Mouse (Mus musculus) left cerebral cortex, postnatal 36 days (tissue): ENCODE measurements around the gene Pigg. TPM values are rescaled to one million over a fixed set of nuclear protein-coding genes. Genes with fewer than 3 reads are reported as not detected.
"Not testable (repeated sequence)": the region's sequence is repeated elsewhere in the genome, so short reads cannot be mapped to it uniquely, and the experiment has no call there.

Experiments used
- DNase-seq, 2 experiments: peaks; one replicate each; pipeline ENCODE4 v3.0.0; 2021 to 2022; ENCODE audit warnings: low spot score in 2 of 2, mixed read lengths in 1 of 2
- intact Hi-C: fragments of 180-260 bp; cut with DNase I; formaldehyde crosslinking; loops from one replicate; pipeline ENCODE4 v1.15.1; 2025
- total RNA-seq, 2 experiments: library from RNA; stranded (reverse); gene quantifications; 2 replicates each; pipeline ENCODE4 v1.2.3; 2021

Pigg gene
- 10 to 100 TPM; 10.8 to 13.2 TPM for total RNA-seq

GRCm38 (mm10) chr5:108312224-108313064, at the start of gene Pigg:
Gene Pigg (plus strand): TSS chr5:108312609.
- intact Hi-C loops, result loop anchor here (1.0 to 5.0 kb wide), 2 partner anchors 44 to 180 kb away; partner anchors contain the start of genes Ccdc18, Dr1 and Tmed5
- peak; percentile 94 to 96 for DNase-seq

GRCm38 (mm10) chr5:108262722-108263121, 49.7 kb upstream of the Pigg start:
- DNase-seq, result no peak
- intact Hi-C loops, result no loop called here

GRCm38 (mm10) chr5:108263785-108264184, 48.6 kb upstream of the Pigg start:
- DNase-seq, intact Hi-C loops: not testable (repeated sequence)

GRCm38 (mm10) chr5:108266990-108267389, 45.4 kb upstream of the Pigg start:
- intact Hi-C loops, result no loop called here
- DNase-seq, result no peak

- intact Hi-C loops, result loop anchor here (1.0 kb wide), 2 partner anchors 44 to 136 kb away; partner anchors contain the start of genes Ccdc18, Pigg and Tmed5
- DNase-seq, result peak; percentile 85 to 88
Measured at GRCm38 (mm10) chr5:108268127-108269062, 44.0 kb upstream of the Pigg start, which contains the start of gene Dr1. Gene Dr1 (plus strand): TSS chr5:108268897.

- intact Hi-C loops, result no loop called here
- peak in 1 of 2 experiments; percentile 10 for DNase-seq
Measured at GRCm38 (mm10) chr5:108269063-108269810, 43.2 kb upstream of the Pigg start.

- intact Hi-C loops, result loop anchor here (5.0 kb wide), 1 partner anchor 282 kb away; the partner anchor contains the start of gene Fam69a
Measured at GRCm38 (mm10) chr5:108269811-108270151, 42.6 kb upstream of the Pigg start.

GRCm38 (mm10) chr5:108270415-108270814, 42.0 kb upstream of the Pigg start:
- intact Hi-C loops, result loop anchor here (5.0 kb wide), 1 partner anchor 283 kb away; the partner anchor contains the start of gene Fam69a
- no peak for DNase-seq

More at GRCm38 (mm10) chr5:108269811-108270151, 42.6 kb upstream of the Pigg start:
- no peak for DNase-seq

- intact Hi-C loops, result loop anchor here (5.0 kb wide), 1 partner anchor 284 kb away; the partner anchor contains the start of gene Fam69a
- DNase-seq, result not testable (repeated sequence)
Measured at GRCm38 (mm10) chr5:108271345-108271744, 41.1 kb upstream of the Pigg start.

GRCm38 (mm10) chr5:108286957-108287356, 25.5 kb upstream of the Pigg start:
- no peak for DNase-seq

GRCm38 (mm10) chr5:108301567-108301966, 10.8 kb upstream of the Pigg start:
- DNase-seq, result no peak
- intact Hi-C loops, result no loop called here

More at GRCm38 (mm10) chr5:108286957-108287356, 25.5 kb upstream of the Pigg start:
- intact Hi-C loops, result no loop called here

GRCm38 (mm10) chr5:108313065-108313860, 854 bp downstream of the Pigg start:
- intact Hi-C loops, result loop anchor here (5.0 kb wide), 1 partner anchor 181 kb away; the partner anchor contains the start of genes Ccdc18 and Tmed5

GRCm38 (mm10) chr5:108331051-108331450, 18.6 kb downstream of the Pigg start:
- no peak for DNase-seq
- intact Hi-C loops, result no loop called here

More at GRCm38 (mm10) chr5:108313065-108313860, 854 bp downstream of the Pigg start:
- no peak for DNase-seq

- intact Hi-C loops, result no loop called here
- no peak for DNase-seq
Measured at GRCm38 (mm10) chr5:108337385-108337784, 25.0 kb downstream of the Pigg start.

- intact Hi-C loops, result no loop called here
- DNase-seq, result no peak
Measured at GRCm38 (mm10) chr5:108338049-108338448, 25.6 kb downstream of the Pigg start.

GRCm38 (mm10) chr5:108343680-108344170, 31.3 kb downstream of the Pigg start:
- intact Hi-C loops, result loop anchor here (10.0 kb wide), 1 partner anchor 261 kb away; no protein-coding TSS in a partner anchor
- DNase-seq, result no peak

GRCm38 (mm10) chr5:108345313-108346071, 33.1 kb downstream of the Pigg start:
- DNase-seq, result no peak
- intact Hi-C loops, result loop anchor here (10.0 kb wide), 1 partner anchor 259 kb away; no protein-coding TSS in a partner anchor
